Mouse (Mus musculus) hindbrain, postnatal 0 days (tissue): ENCODE data around the gene Arhgap11a. TPM values are rescaled to one million over a fixed set of nuclear protein-coding genes. Genes with fewer than 3 reads are reported as not detected.

Experiments
- ATAC-seq: fragments of 200-750 bp; cut with Nextera tagmentation; 2 replicates; pipeline ENCODE4 v1.8.0; 2017; ENCODE audit warnings: mild to moderate bottlenecking, moderate TSS enrichment, moderate library complexity
- DNase-seq: peaks from one replicate; pipeline ENCODE4 v3.0.0-alpha.2; 2015; ENCODE audit warnings: low spot score
- H3K27ac ChIP-seq: fragments of 300-500 bp; sonication (generic); 2 replicates; pipeline ENCODE4 v1.5.1; 2014; ENCODE audit warnings: mild to moderate bottlenecking
- H3K27me3 ChIP-seq: fragments of 300-500 bp; sonication (generic); 2 replicates; pipeline ENCODE4 v1.6.1; 2014; ENCODE audit warnings: low read length, mixed read lengths; ENCODE audit not compliant: insufficient read depth
- H3K36me3 ChIP-seq: fragments of 300-500 bp; sonication (generic); 2 replicates; pipeline ENCODE4 v1.6.1; 2014; ENCODE audit warnings: low read length, mixed read lengths; ENCODE audit not compliant: insufficient read depth
- H3K4me1 ChIP-seq: fragments of 300-500 bp; sonication (generic); 2 replicates; pipeline ENCODE4 v1.6.1; 2014; ENCODE audit warnings: antibody characterized with exemption, low read length, mixed read lengths; ENCODE audit not compliant: insufficient read depth
- H3K4me2 ChIP-seq: fragments of 300-500 bp; sonication (generic); 2 replicates; pipeline ENCODE4 v1.6.1; 2014; ENCODE audit warnings: low read depth, mild to moderate bottlenecking, low read length, moderate library complexity, mixed read lengths
- H3K4me3 ChIP-seq: fragments of 300-500 bp; sonication (generic); 2 replicates; pipeline ENCODE4 v1.5.1; 2014; ENCODE audit warnings: low read length
- H3K9ac ChIP-seq: fragments of 300-500 bp; sonication (generic); replicated peaks from 2 replicates; pipeline ENCODE4 v1.6.1; 2014; ENCODE audit warnings: mild to moderate bottlenecking, low read length, moderate library complexity, mixed read lengths
- H3K9me3 ChIP-seq: fragments of 300-500 bp; sonication (generic); 2 replicates; pipeline ENCODE4 v1.6.1; 2016; ENCODE audit warnings: low read length, mixed read lengths
- CTCF ChIP-seq: IDR thresholded peaks from 2 replicates; pipeline ENCODE4 v1.5.1; 2016; ENCODE audit warnings: antibody characterized with exemption, control low read depth, low read depth
- WGBS: fragments of 180-500 bp; shearing (Covaris S2); extraction: QIAGEN DNeasy Blood & Tissue Kit; methylation state at CpG from one replicate; pipeline ENCODE4 v1.1.7; 2014; 5-methylcytosine and 5-hydroxymethylcytosine counted together
- polyA plus RNA-seq: library from polyadenylated mRNA; unstranded; fragments of >200 nt; fragmentation: Nextera tagmentation; extraction: Ambion mirVana; gene quantifications from 2 replicates; pipeline ENCODE4 v1.2.1, GENCODE M21; 2015
- total RNA-seq: library from RNA; depleted of rRNA; stranded (reverse); fragments of >200 nt; gene quantifications from 2 replicates; pipeline ENCODE4 v1.2.3, GENCODE M21; 2014

Arhgap11a gene
- total and polyA plus RNA-seq, 2 experiments from 2014 or later, result 1.8 to 6.5 TPM

- Histone ChIP-seq H3K27ac (peak overlapping the region; percentile 45; the same call in 1 of the 2 replicates), H3K9ac (no peak overlapping the region), H3K4me2 (no peak overlapping the region), H3K4me1 (no peaks in the 10 kb centered on the region), H3K9me3 (no peaks in the 10 kb centered on the region), H3K36me3 (no peaks in the 10 kb centered on the region), H3K27me3 (no peaks in the 10 kb centered on the region), H3K4me3 (no peak overlapping the region)
- DNase-seq (peak; percentile 32), ATAC-seq (peak; percentile 65)
- 43% methylated on average over 14 of the region's 14 CpGs for WGBS
- no peak for TF ChIP-seq CTCF
Measured at GRCm38 (mm10) chr2:113817681-113818606, 30.5 kb downstream of the Arhgap11a start.

- peak; percentile 70 for DNase-seq
Measured at GRCm38 (mm10) chr2:113807640-113808039, 40.8 kb downstream of the Arhgap11a start.

GRCm38 (mm10) chr2:113806851-113807577 is 41.4 kb downstream of the Arhgap11a start:
- 55% methylated on average over 10 of the region's 10 CpGs for WGBS
- H3K4me3 ChIP-seq, result no peak overlapping the region
- no peaks in the 10 kb centered on the region for H3K36me3 ChIP-seq
- no peak for DNase-seq
- no peak overlapping the region for H3K4me2 ChIP-seq
- H3K27ac ChIP-seq, result no peak overlapping the region
- ATAC-seq, result 0 out of 2 replicates have a peak, but pooled peaks have one; percentile 49
- no peaks in the 10 kb centered on the region for H3K27me3 ChIP-seq
- no peaks in the 10 kb centered on the region for H3K4me1 ChIP-seq
- H3K9ac ChIP-seq, result no peak overlapping the region
- no peak for TF ChIP-seq CTCF
- H3K9me3 ChIP-seq, result no peaks in the 10 kb centered on the region

More at GRCm38 (mm10) chr2:113807640-113808039, 40.8 kb downstream of the Arhgap11a start:
- Histone ChIP-seq H3K9me3 (no peaks in the 10 kb centered on the region), H3K4me1 (no peaks in the 10 kb centered on the region), H3K4me2 (no peak overlapping the region), H3K36me3 (no peaks in the 10 kb centered on the region), H3K9ac (no peak overlapping the region), H3K27me3 (no peaks in the 10 kb centered on the region), H3K27ac (no peak overlapping the region), H3K4me3 (no peak overlapping the region)
- peak; percentile 73 for TF ChIP-seq CTCF
- no peak for ATAC-seq
- WGBS, result 26% methylated on average over 9 of the region's 9 CpGs

GRCm38 (mm10) chr2:113805765-113806164 is 42.7 kb downstream of the Arhgap11a start:
- DNase-seq, result no peak
- H3K9ac ChIP-seq, result no peak overlapping the region
- no peak overlapping the region for H3K4me3 ChIP-seq
- 85% methylated on average over 4 of the region's 4 CpGs for WGBS
- H3K4me1 ChIP-seq, result no peaks in the 10 kb centered on the region
- H3K36me3 ChIP-seq, result no peaks in the 10 kb centered on the region
- ATAC-seq, result no peak
- H3K27ac ChIP-seq, result no peak overlapping the region
- no peaks in the 10 kb centered on the region for H3K27me3 ChIP-seq
- H3K9me3 ChIP-seq, result no peaks in the 10 kb centered on the region
- H3K4me2 ChIP-seq, result no peak overlapping the region
- TF ChIP-seq CTCF, result no peak

GRCm38 (mm10) chr2:113803753-113804152 is 44.7 kb downstream of the Arhgap11a start:
- no peak for ATAC-seq
- Histone ChIP-seq H3K4me3 (no peak overlapping the region), H3K9me3 (no peaks in the 10 kb centered on the region), H3K4me1 (no peaks in the 10 kb centered on the region), H3K27ac (no peak overlapping the region), H3K4me2 (no peak overlapping the region), H3K36me3 (no peaks in the 10 kb centered on the region), H3K27me3 (no peaks in the 10 kb centered on the region), H3K9ac (no peak overlapping the region)
- no peak for TF ChIP-seq CTCF
- DNase-seq, result no peak
- 11% methylated on average over 1 of the region's 1 CpGs for WGBS

GRCm38 (mm10) chr2:113800846-113801245 is 47.6 kb downstream of the Arhgap11a start:
- TF ChIP-seq CTCF, result no peak
- no peaks in the 10 kb centered on the region for H3K36me3 ChIP-seq
- H3K27me3 ChIP-seq, result no peaks in the 10 kb centered on the region
- no peaks in the 10 kb centered on the region for H3K9me3 ChIP-seq
- 72% methylated on average over 5 of the region's 5 CpGs for WGBS
- no peak for DNase-seq
- no peak overlapping the region for H3K9ac ChIP-seq
- ATAC-seq, result no peak
- no peak overlapping the region for H3K27ac ChIP-seq
- no peaks in the 10 kb centered on the region for H3K4me1 ChIP-seq
- no peak overlapping the region for H3K4me3 ChIP-seq
- no peak overlapping the region for H3K4me2 ChIP-seq
